Mouse (Mus musculus) kidney, embryonic 15.5 days (tissue): ENCODE measurements at regions not wholly inside any gene's neighbourhood (a gene's known extent, or its start where the extent isn't known, plus 50 kb on each side); places are given as distances from the start of the nearest gene placed in this dataset.
A peak's percentile ranks its signal among the peaks of the same experiment; 100 is the strongest.

Experiments used
- ATAC-seq: fragments of 200-750 bp; cut with Nextera tagmentation; replicated peaks from 2 replicates; pipeline ENCODE4 v1.8.0; 2017; ENCODE audit warnings: moderate TSS enrichment; ENCODE audit not compliant: low FRiP score
- H3K27ac ChIP-seq: fragments of 300-500 bp; sonication (generic); 2 replicates; pipeline ENCODE4 v1.5.1; 2015; ENCODE audit warnings: mild to moderate bottlenecking, inconsistent platforms
- H3K27me3 ChIP-seq: fragments of 300-500 bp; sonication (generic); 2 replicates; pipeline ENCODE4 v1.6.1; 2015; ENCODE audit warnings: inconsistent platforms
- H3K36me3 ChIP-seq: fragments of 300-500 bp; sonication (generic); 2 replicates; pipeline ENCODE4 v1.6.1; 2015; ENCODE audit warnings: inconsistent platforms
- H3K4me1 ChIP-seq: fragments of 300-500 bp; sonication (generic); 2 replicates; pipeline ENCODE4 v1.6.1; 2015; ENCODE audit warnings: inconsistent platforms
- H3K4me2 ChIP-seq: fragments of 300-500 bp; sonication (generic); 2 replicates; pipeline ENCODE4 v1.6.1; 2015; ENCODE audit warnings: moderate library complexity, mild to moderate bottlenecking, inconsistent platforms
- H3K4me3 ChIP-seq: fragments of 300-500 bp; sonication (generic); replicated peaks from 2 replicates; pipeline ENCODE4 v1.5.1; 2015; ENCODE audit warnings: mild to moderate bottlenecking, inconsistent platforms
- H3K9ac ChIP-seq: fragments of 300-500 bp; sonication (generic); 2 replicates; pipeline ENCODE4 v1.6.1; 2015; ENCODE audit warnings: mild to moderate bottlenecking, inconsistent platforms
- H3K9me3 ChIP-seq: fragments of 300-500 bp; sonication (generic); replicated peaks from 2 replicates; pipeline ENCODE4 v1.6.1; 2016; ENCODE audit warnings: inconsistent platforms
- WGBS: fragments of 180-500 bp; shearing (Covaris S2); methylation state at CpG from one replicate; pipeline ENCODE4 v1.1.7; 2015; ENCODE audit warnings: mixed read lengths; 5-methylcytosine and 5-hydroxymethylcytosine counted together

- H3K4me2 ChIP-seq: peak overlapping the region; percentile 55
- H3K4me1 ChIP-seq: no peaks in the 10 kb centered on the region
- H3K9me3 ChIP-seq: no peaks in the 10 kb centered on the region
- 2% methylated on average over 15 of the region's 15 CpGs for WGBS
- ATAC-seq: peak; percentile 96
- no peaks in the 10 kb centered on the region for H3K27me3 ChIP-seq
- no peaks in the 10 kb centered on the region for H3K36me3 ChIP-seq
- no peak overlapping the region for H3K27ac ChIP-seq
- peak overlapping the region; percentile 23 for H3K4me3 ChIP-seq
- no peak overlapping the region; the same call in 1 of the 2 replicates for H3K9ac ChIP-seq
These were observed 794.3 kb upstream of the Api5 start for GRCm38 (mm10) chr2:95232135-95232772.

GRCm38 (mm10) chr2:95231739-95232134 is 793.8 kb upstream of the Api5 start:
- Histone ChIP-seq H3K9ac (no peak overlapping the region), H3K4me2 (no peak overlapping the region; the same call in 1 of the 2 replicates), H3K36me3 (no peaks in the 10 kb centered on the region), H3K4me1 (no peaks in the 10 kb centered on the region), H3K27ac (no peak overlapping the region), H3K27me3 (no peaks in the 10 kb centered on the region), H3K9me3 (no peaks in the 10 kb centered on the region), H3K4me3 (no peak overlapping the region)
- WGBS: 27% methylated on average over 9 of the region's 9 CpGs
- peak; percentile 5; the same call in 1 of the 2 replicates for ATAC-seq

DNA sequence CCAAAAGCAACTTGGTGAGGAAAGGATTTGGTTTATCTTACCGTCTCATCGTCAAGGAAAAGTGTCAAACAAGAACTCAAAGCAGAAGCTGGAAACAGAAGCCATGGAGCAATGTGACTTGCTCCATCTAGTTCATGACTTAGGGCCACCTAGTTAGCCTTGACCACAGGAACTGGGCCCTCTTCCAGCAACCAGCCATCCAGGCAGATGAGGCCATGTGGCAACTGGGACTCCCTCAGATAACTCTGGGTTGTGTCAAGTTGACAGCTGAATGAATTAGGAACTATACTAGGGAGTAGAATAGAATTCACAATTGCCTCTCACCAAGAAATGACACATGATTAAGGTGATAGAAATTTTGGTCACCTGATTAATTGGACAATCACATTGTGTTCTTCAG is 791.5 kb upstream of the Api5 start:
- Histone ChIP-seq H3K27me3 (no peaks in the 10 kb centered on the region), H3K36me3 (no peaks in the 10 kb centered on the region), H3K4me1 (no peaks in the 10 kb centered on the region), H3K9ac (no peak overlapping the region), H3K4me2 (no peak overlapping the region), H3K4me3 (no peak overlapping the region), H3K27ac (no peak overlapping the region), H3K9me3 (no peaks in the 10 kb centered on the region)
- ATAC-seq: no peak
- 74% methylated on average over 2 of the region's 2 CpGs for WGBS

- Histone ChIP-seq H3K4me1 (no peaks in the 10 kb centered on the region), H3K4me2 (no peak overlapping the region), H3K36me3 (no peaks in the 10 kb centered on the region), H3K4me3 (no peak overlapping the region), H3K9ac (no peak overlapping the region), H3K9me3 (no peaks in the 10 kb centered on the region), H3K27me3 (no peaks in the 10 kb centered on the region), H3K27ac (no peak overlapping the region)
- ATAC-seq: peak; percentile 62; the same call in 1 of the 2 replicates
- 6% methylated on average over 4 of the region's 4 CpGs for WGBS
These were observed 772.4 kb upstream of the Api5 start for GRCm38 (mm10) chr2:95210216-95210941.
